Mouse (Mus musculus): ENCODE data around the gene Ugcg.

Gene Ugcg

DNA sequence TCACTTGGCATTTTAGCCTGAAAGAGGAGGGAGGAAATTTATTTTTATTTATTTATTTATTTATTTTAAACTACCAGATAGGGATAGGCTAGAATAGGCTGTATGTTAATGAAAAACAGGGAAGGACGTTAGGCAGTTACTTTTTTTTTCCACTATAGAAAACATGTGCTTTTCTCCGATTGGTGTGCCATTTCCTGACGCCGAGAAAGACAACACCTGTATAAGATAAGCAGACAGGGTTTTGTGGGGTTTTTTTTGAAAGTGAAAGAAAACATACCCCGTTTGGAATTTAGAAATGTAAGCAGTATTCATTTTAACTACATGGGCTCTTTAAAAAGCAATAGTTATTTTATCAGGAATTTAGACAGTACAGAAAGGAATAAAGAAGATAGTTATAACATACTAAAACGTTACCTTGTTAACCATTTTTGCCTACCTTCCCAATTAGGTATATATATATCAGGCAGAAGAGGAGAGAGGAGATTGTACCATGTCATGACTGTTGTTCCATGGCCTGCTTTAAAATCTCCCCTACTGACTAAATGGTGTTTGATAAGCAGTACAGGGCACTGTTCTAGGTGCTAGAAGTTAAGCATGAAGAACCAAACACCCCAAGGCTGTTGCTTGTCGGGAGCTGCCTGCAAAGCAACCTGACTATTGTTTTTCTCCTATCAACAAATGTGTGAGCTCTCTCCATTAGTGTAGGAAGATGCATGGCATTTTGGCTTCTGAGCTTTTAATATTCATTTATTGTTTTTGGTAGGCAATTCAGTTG, 1.8 kb downstream of the Ugcg start:
- no peak for DNase-seq (ENCODE audit: low spot score)

- DNase-seq (ENCODE audit: low spot score) = no peak
Measured at GRCm38 (mm10) chr4:59194731-59195496, 5.9 kb downstream of the Ugcg start.

DNA sequence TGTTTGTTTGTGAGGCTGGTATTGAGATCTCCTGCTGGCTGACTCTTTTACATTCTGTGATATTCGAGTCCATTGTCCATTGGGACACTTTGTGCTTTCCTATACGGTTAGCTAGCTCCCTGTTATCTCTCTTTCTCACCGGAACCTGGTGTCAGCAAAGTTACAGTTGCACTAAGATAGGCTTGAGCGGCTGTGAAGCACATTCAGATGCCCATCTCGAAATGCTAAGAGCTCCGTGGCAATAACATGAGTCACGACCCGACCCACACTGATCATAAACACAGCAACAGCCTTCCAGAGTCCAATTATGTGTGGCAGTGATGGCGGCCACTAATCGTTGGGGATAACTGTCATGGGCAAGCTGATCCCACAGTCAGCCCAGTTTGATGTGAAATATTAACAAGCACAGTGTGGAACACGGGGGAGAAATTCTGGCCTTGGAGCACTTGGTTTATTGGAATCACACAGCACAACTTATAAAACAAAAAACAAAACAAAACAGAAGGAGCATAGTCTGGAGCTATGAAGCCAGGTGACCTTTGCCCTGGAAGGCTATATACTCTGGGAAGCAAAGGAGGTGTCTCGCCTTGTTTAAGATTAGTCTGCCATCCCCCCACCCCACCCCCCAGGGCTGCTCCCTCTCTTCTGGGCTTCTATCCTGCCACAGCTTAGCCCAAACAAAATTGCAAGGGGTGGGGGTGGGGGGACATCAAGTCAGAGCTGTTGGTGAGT, 7.5 kb downstream of the Ugcg start:
- no peak for DNase-seq (ENCODE audit: low spot score)

- DNase-seq (ENCODE audit: low spot score) = no peak
Measured at GRCm38 (mm10) chr4:59197078-59197424, 8.0 kb downstream of the Ugcg start.

DNA sequence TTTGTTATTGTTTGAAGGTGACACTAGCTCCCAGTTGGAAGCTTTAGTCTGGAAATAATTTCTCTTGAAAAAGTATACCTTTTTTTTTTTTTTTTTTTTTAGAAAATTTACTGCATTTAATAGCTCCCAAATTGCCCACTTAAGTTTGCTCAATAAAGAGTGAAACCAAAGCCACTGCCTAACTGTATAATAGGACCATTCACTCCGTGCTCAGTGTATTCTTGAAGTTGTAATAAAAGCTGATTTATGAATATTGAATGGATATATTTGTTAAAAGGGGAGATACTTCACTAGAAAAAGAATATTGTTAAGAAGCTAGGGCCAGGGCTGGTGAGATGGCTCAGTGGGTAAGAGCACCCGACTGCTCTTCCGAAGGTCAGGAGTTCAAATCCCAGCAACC, 8.4 kb downstream of the Ugcg start:
- DNase-seq (ENCODE audit: low spot score) = no peak

GRCm38 (mm10) chr4:59199341-59199740, 10.3 kb downstream of the Ugcg start:
- DNase-seq (ENCODE audit: low spot score) = peak; percentile 37

- no peak for DNase-seq (ENCODE audit: low spot score)
Measured at GRCm38 (mm10) chr4:59199805-59200204, 10.7 kb downstream of the Ugcg start.

DNA sequence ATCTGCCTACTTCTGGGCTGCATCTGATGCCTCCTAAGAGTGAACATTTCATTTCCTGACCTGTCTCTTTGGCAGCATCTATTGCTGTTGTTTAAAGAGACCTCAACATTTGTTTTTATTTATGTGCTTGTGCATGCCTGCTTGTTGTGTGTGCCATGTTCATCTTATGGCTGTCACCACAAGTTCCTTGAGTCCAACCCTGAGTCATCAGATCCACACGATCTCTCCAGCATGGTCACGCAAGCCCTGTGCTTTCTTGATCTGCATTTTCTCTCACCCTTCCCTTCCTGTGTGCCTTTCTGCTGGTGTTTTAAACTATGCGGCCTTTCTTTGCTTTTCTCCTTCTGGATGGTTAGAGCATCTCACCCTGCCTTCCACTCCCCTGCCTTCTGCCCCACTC, 11.6 kb downstream of the Ugcg start:
- no peak for DNase-seq (ENCODE audit: low spot score)

- DNase-seq (ENCODE audit: low spot score) = no peak
Measured at GRCm38 (mm10) chr4:59204616-59205015, 15.6 kb downstream of the Ugcg start.

DNA sequence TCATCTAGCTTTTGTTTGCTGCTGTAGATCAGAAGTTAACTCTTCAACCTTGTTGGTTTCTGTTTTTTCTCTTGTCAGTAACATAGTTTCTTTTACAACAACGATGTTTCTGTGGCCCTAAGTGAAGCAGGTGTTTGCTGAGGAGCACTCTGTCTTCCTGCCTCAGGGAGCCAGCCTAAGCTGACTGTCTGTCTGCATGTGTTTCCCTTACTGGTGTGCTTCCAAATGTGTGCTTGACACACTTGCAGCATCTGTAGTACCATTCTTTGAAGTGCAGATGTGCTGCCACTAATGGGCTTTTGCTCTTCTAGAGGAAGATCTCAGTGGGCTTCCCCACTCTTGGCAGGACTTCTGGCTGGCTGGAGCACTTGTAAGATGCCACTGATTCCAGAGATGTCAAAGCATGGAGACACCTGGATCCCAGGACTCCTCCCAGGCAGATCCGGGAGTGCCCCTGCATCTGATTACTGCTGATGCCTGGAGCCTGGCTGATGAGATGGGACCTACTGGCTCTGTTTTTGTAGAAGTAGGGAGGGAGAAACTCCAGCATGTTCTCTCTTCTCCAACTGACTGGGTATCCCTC, 16.8 kb downstream of the Ugcg start:
- DNase-seq (ENCODE audit: low spot score) = no peak

- DNase-seq (ENCODE audit: low spot score) = no peak
Measured at GRCm38 (mm10) chr4:59206600-59206999, 17.5 kb downstream of the Ugcg start.

DNA sequence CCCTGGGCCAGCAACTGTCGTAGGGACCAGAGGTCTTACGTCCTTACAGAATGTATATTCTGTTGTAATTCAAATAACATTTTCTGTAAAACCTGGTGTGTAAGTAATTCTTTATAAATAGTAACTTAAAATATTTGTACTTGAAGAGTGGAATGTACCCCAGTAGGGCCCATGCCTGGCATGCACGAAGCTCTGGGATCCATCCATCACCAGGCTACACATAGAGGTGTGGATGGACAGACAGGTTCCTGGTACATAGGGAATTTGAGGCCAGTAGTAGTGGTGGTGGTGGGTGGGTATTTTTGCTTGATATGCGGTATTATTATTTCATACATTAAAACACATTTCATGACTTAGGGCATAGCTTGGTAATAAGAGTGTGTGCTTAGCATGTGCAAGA, 19.6 kb downstream of the Ugcg start:
- no peak for DNase-seq (ENCODE audit: low spot score)

- no peak for DNase-seq (ENCODE audit: low spot score)
Measured at GRCm38 (mm10) chr4:59211181-59211580, 22.1 kb downstream of the Ugcg start.

DNA sequence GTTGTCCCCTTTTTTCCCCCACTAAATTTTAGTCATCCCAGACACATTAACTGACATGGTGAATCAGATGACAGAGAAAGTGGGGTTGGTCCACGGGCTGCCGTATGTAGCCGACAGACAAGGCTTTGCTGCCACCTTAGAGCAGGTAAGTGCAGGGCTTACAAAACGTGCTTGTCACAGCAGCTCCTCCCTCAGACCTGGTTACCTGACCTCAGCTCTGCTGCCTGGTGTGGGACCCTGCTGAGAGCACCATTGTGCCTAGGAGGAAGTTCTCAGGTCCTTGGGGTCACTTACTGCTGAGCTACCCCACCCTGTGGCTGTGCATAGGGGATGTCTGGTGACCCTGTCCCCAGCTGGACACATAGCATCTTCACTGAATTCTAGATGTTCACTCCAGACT, 24.8 kb downstream of the Ugcg start:
- DNase-seq (ENCODE audit: low spot score) = no peak

DNA sequence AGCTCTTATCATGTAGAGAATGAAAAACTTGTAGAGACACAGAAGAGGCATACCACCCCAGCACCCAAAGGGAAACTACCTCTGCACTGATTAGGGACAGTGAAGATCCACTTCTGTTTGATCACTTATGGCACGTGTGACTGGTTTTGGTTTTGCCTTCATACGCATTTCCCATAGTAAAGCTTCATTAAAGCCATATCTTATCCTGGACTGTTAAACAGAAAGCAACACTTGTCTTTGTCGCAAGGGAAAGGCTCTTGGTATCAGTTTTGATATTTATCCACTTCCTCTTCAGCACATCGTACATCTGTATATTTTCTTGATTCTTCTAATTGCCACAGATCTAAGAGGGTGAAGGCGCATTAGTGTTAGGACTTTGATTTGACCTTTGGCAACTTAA, 25.6 kb downstream of the Ugcg start:
- DNase-seq (ENCODE audit: low spot score) = no peak

DNA sequence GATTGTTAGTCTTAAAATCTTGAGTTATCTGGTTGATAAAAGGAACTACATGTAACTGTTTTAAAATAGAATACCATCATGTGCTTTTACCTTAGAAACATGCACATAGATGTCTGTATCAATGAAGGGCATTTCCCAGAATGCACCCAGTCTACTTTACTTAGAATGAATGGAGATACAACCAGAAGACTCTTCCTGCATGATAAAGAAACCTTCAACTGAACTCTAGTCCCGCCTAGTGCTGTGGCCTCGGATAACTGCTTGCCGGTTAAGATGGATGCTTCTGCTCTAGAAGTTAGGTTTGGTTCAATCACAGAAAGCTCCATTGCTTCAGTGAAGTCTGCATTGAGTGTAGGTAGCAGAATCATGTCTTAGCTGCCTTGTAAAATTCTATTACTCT, 26.5 kb downstream of the Ugcg start:
- no peak for DNase-seq (ENCODE audit: low spot score)

DNA sequence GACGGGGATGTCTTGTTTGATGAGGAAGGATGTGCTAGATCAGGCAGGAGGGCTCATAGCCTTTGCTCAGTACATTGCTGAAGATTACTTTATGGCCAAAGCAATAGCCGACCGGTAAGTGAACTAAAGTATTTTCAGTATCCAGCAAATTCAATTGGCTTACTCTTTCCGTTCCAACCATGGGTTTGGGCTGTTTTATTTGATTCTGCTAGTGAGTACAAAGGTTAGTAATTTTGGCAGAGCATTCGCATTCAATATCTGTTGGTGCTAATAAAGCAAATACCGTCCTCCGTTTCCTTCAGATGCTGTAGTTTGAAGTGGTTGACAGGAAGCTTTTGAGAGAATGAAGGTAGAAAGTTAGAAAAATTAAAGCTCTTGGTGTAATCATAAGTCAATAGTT, 28.0 kb downstream of the Ugcg start:
- DNase-seq (ENCODE audit: low spot score) = no peak

GRCm38 (mm10) chr4:59218154-59218553, 29.1 kb downstream of the Ugcg start:
- DNase-seq (ENCODE audit: low spot score) = no peak

GRCm38 (mm10) chr4:59222226-59222625, 33.2 kb downstream of the Ugcg start:
- no peak for DNase-seq (ENCODE audit: low spot score)

- no peak for DNase-seq (ENCODE audit: low spot score)
Measured at GRCm38 (mm10) chr4:59223055-59223615, 34.1 kb downstream of the Ugcg start.

GRCm38 (mm10) chr4:59224889-59225288, 35.8 kb downstream of the Ugcg start:
- no peak for DNase-seq (ENCODE audit: low spot score)

GRCm38 (mm10) chr4:59227047-59227446, 38.0 kb downstream of the Ugcg start:
- DNase-seq (ENCODE audit: low spot score) = no peak
